Mouse (Mus musculus) limb, embryonic 15.5 days (tissue): ENCODE measurements around the gene Cutal. TPM values are rescaled to one million over a fixed set of nuclear protein-coding genes. Genes with fewer than 3 reads are reported as not detected.

Experiments
- ATAC-seq: fragments of 200-750 bp; cut with Nextera tagmentation; 2 replicates; pipeline ENCODE4 v1.8.0; 2017; ENCODE audit warnings: low read depth, moderate TSS enrichment; ENCODE audit not compliant: insufficient number of reproducible peaks, low FRiP score, low TSS enrichment
- H3K27ac ChIP-seq: fragments of 300-500 bp; sonication (generic); 2 replicates; pipeline ENCODE4 v1.5.1; 2015; ENCODE audit warnings: moderate library complexity, mild to moderate bottlenecking, inconsistent platforms
- H3K27me3 ChIP-seq: fragments of 300-500 bp; sonication (generic); 2 replicates; pipeline ENCODE4 v1.6.1; 2015; ENCODE audit warnings: inconsistent platforms
- H3K36me3 ChIP-seq: fragments of 300-500 bp; sonication (generic); 2 replicates; pipeline ENCODE4 v1.6.1; 2015; ENCODE audit warnings: inconsistent platforms
- H3K4me1 ChIP-seq: fragments of 300-500 bp; sonication (generic); 2 replicates; pipeline ENCODE4 v1.6.1; 2015; ENCODE audit warnings: inconsistent platforms
- H3K4me2 ChIP-seq: fragments of 300-500 bp; sonication (generic); 2 replicates; pipeline ENCODE4 v1.6.1; 2015; ENCODE audit warnings: mild to moderate bottlenecking, inconsistent platforms
- H3K4me3 ChIP-seq: fragments of 300-500 bp; sonication (generic); 2 replicates; pipeline ENCODE4 v1.5.1; 2015; ENCODE audit warnings: mild to moderate bottlenecking, inconsistent platforms
- H3K9ac ChIP-seq: fragments of 300-500 bp; sonication (generic); 2 replicates; pipeline ENCODE4 v1.6.1; 2015; ENCODE audit warnings: inconsistent platforms
- H3K9me3 ChIP-seq: fragments of 300-500 bp; sonication (generic); 2 replicates; pipeline ENCODE4 v1.6.1; 2016; ENCODE audit warnings: inconsistent platforms
- WGBS: fragments of 180-500 bp; shearing (Covaris S2); methylation state at CpG from one replicate; pipeline ENCODE4 v1.1.7; 2015; 5-methylcytosine and 5-hydroxymethylcytosine counted together
- polyA plus RNA-seq: library from polyadenylated mRNA; unstranded; fragments of >200 nt; fragmentation: Nextera tagmentation; extraction: Ambion mirVana; gene quantifications from 2 replicates; pipeline ENCODE4 v1.2.1, GENCODE M21; 2015

Gene Cutal
- polyA plus RNA-seq, 1 experiment from 2014 or later, result 0.18 TPM

DNA sequence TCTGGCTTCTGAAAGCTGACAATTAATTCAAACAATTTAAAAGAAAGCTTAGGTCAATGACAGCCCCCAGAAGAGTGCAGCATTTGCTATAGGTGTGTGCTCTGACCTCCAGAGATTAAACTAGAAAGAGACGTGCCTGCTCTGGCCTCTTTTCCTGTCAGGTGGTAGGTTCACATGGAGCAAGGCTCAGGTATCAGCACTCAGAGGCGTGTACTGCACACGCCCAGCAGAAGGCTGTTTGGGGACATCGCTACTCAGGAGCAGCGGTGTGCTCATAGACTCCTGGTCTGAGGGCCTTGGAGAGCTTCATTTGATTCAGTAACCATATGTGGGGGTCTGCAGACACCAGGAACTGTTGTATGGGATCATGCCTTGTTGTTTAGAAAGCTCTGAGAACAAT, 53.1 kb downstream of the Cutal start:
- Histone ChIP-seq H3K4me2 (no peak overlapping the region), H3K27me3 (no peaks in the 10 kb centered on the region), H3K9ac (no peak overlapping the region), H3K36me3 (no peaks in the 10 kb centered on the region), H3K27ac (no peak overlapping the region), H3K4me3 (no peak overlapping the region), H3K9me3 (no peaks in the 10 kb centered on the region), H3K4me1 (peaks cover 14% of the 10 kb centered on the region)
- WGBS, result 63% methylated on average over 5 of the region's 5 CpGs
- ATAC-seq, result no peak

- peaks cover 50% of the 10 kb centered on the region for H3K4me1 ChIP-seq
- no peaks in the 10 kb centered on the region for H3K9me3 ChIP-seq
- no peak for ATAC-seq
- no peak overlapping the region for H3K4me3 ChIP-seq
- no peak overlapping the region for H3K4me2 ChIP-seq
- peaks cover 9% of the 10 kb centered on the region; the same call in 1 of the 2 replicates for H3K27me3 ChIP-seq
- no peak overlapping the region for H3K9ac ChIP-seq
- H3K36me3 ChIP-seq, result no peaks in the 10 kb centered on the region
- H3K27ac ChIP-seq, result 0 out of 2 replicates have a peak overlapping the region, but pooled peaks have one; percentile 79
- 21% methylated on average over 5 of the region's 5 CpGs for WGBS
Observed at GRCm38 (mm10) chr2:34937460-34937859, 63.3 kb downstream of the Cutal start.

DNA sequence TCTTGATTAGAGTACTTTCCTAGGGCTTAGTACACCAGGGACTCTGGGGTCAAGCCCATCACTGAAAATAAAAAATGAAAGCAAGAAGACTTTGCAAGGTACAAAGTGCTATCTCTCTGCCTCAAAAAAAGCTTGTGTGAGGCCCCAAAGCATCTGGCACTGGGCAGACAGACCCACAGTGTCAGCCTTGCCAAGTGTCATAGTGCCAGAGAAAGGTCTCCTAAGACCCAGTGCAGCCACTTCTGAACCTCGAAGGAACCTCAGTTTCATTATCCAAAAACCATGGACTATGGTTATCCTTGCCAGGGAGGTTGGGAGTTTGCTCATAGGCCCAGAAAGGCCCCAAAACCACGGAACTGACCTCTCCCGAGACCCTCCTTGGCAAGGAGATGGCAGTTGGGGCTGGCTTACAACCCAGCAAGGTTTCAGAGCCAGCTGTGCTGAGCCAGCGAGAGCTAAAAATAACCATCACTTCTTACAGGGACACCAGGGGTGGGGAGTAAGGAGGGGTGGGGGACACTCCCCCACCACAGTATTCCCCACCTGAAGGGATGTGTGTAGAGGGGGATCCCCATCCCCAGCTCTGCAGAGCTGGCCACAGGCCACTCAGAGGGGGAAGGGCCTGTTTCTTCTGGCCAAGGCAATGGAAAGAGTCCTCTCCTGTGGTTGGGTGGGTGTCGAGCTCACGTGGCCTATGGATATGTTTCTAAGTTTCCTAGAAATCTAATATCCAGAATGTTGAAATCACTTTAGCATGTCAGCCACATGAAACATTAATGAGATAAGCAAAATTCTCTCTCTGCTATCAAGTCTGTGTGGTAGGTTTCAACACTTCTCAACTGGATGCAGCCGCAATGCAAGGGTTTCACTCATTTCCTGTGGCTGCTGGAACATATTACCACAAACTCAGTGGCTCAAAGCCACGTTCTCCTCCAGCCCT, 64.3 kb downstream of the Cutal start:
- peak; percentile 84 for ATAC-seq
- Histone ChIP-seq H3K36me3 (no peaks in the 10 kb centered on the region), H3K27ac (peak overlapping the region; percentile 79), H3K9me3 (no peaks in the 10 kb centered on the region), H3K4me3 (no peak overlapping the region), H3K9ac (no peak overlapping the region), H3K4me2 (0 out of 2 replicates have a peak overlapping the region, but pooled peaks have one; percentile 15), H3K27me3 (peaks cover 17% of the 10 kb centered on the region; the same call in 1 of the 2 replicates), H3K4me1 (peaks cover 50% of the 10 kb centered on the region)
- 33% methylated on average over 8 of the region's 8 CpGs for WGBS

GRCm38 (mm10) chr2:34940246-34940645, 66.0 kb downstream of the Cutal start:
- Histone ChIP-seq H3K9me3 (no peaks in the 10 kb centered on the region), H3K27ac (no peak overlapping the region; the same call in 1 of the 2 replicates), H3K4me1 (peaks cover 52% of the 10 kb centered on the region), H3K27me3 (peaks cover 18% of the 10 kb centered on the region; the same call in 1 of the 2 replicates), H3K4me2 (no peak overlapping the region), H3K9ac (no peak overlapping the region), H3K4me3 (no peak overlapping the region), H3K36me3 (no peaks in the 10 kb centered on the region)
- 60% methylated on average over 5 of the region's 5 CpGs for WGBS
- no peak for ATAC-seq

GRCm38 (mm10) chr2:34941061-34941675, 67.0 kb downstream of the Cutal start:
- ATAC-seq, result no peak
- H3K27me3 ChIP-seq, result peaks cover 18% of the 10 kb centered on the region; the same call in 1 of the 2 replicates
- H3K4me2 ChIP-seq, result no peak overlapping the region
- no peak overlapping the region for H3K9ac ChIP-seq
- H3K4me1 ChIP-seq, result peaks cover 52% of the 10 kb centered on the region
- no peak overlapping the region for H3K4me3 ChIP-seq
- H3K9me3 ChIP-seq, result no peaks in the 10 kb centered on the region
- H3K27ac ChIP-seq, result no peak overlapping the region
- 30% methylated on average over 11 of the region's 11 CpGs for WGBS
- H3K36me3 ChIP-seq, result no peaks in the 10 kb centered on the region

Other genes with a start within 250 kb of the Cutal start
- gene Gapvd1, start 119.2 kb upstream of the Cutal start, polyA plus RNA-seq, result 84.6 and 85.5 TPM in 2 replicates
- gene Hspa5, start 102.4 kb upstream of the Cutal start, polyA plus RNA-seq, result 944 and 970 TPM in 2 replicates
- gene Rabepk, start 74.5 kb upstream of the Cutal start, polyA plus RNA-seq, result 39.7 and 41.1 TPM in 2 replicates
- gene Fbxw2, start 48.1 kb upstream of the Cutal start, polyA plus RNA-seq, result 82.1 and 94.4 TPM in 2 replicates
- not detected in 2 replicates for gene Gm34653, start 41.4 kb upstream of the Cutal start, polyA plus RNA-seq
- 87.2 and 98.0 TPM in 2 replicates for gene Psmd5, start 572 bp downstream of the Cutal start, polyA plus RNA-seq
- 7.3 TPM in 2 replicates for gene Phf19, start 39.6 kb downstream of the Cutal start, polyA plus RNA-seq
- gene Traf1, start 87.4 kb downstream of the Cutal start, polyA plus RNA-seq, result 4.4 and 5.1 TPM in 2 replicates
- 0.20 and 0.32 TPM in 2 replicates for gene Hc, start 187.0 kb downstream of the Cutal start, polyA plus RNA-seq
- 0.24 and 0.68 TPM in 2 replicates for gene AI182371, start 227.1 kb downstream of the Cutal start, polyA plus RNA-seq
- 20.1 and 20.3 TPM in 2 replicates for gene Cntrl, start 235.1 kb downstream of the Cutal start, polyA plus RNA-seq